Mouse (Mus musculus): ENCODE data around the gene Rit1. TPM values are rescaled to one million over a fixed set of nuclear protein-coding genes. Genes with fewer than 3 reads are reported as not detected.
"Not testable (repeated sequence)": the region's sequence is repeated elsewhere in the genome, so short reads cannot be mapped to it uniquely, and the experiment has no call there.

Gene Rit1
- total RNA-seq, 1 experiment from 2014 or later = 37.7 TPM

DNA sequence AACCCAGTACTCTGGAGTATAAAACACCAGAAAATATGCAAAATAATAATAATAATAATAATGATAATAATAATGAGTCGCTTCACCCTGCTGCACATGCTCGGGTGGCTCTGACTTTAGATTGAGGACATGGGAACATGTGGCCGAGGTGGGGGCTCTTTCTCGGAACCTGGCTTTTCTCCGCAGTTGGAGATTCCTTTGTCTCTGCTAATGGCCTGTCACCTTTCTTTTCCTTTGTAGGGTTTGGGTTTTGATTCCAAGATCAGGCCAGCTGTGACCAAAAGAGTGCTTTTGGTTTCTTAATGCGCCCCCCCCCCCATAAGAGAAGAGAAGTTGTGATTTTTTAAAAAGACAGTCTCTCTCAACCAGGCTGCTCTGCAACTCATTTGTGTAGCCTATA is 56.5 kb downstream of the Rit1 start:
- not testable (repeated sequence) for ATAC-seq (replicated peaks in 1 of 2; ENCODE audit: insufficient read depth in 1 of 2, low FRiP score in 2 of 2, low TSS enrichment in 1 of 2, low read depth in 1 of 2, poor library complexity in 2 of 2, severe bottlenecking in 2 of 2)

DNA sequence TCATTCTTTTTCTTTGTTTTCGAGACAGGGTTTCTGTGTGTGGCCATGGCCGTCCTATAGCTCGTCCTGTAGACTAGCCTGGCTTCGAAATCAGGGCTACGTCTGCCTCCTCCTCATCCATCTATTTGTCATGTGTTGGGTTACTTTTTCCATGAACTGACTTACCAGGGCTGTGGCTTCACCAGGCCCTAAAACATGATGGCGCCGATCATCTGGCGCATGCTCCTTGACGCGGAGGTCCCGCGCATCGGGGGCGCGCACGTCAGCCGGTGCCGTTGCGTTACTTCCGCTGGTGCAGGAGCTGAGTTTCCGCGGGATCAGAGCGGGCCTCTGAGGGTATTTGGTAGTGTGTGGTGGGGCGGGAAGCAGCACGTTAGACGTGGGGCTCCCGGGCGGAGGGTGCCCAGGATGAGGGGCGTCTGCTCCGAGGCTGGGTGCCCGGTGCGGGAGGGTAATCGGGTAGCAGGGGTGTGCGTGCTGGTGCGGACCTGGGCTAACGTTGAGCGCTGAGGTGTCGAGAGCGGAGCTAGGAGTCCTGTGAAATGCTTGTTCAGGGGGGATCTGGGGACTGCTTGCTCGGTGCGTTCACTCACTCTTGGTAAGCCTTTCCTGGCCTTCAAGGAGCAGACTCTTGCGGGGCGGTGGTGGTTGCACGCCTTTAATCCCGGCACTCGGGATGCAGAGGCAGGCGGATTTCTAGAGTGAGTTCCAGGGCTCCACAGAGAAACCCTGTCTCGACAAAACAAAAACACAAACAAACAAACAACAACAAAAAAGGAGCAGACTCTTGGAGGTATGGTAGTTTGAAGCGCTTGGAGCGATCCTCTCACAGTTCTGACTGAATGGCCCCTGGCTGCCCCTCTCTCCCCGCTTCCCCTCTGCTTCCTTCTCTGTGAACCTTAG is 58.6 kb downstream of the Rit1 start, which contains the start of gene Syt11:
Gene Syt11 (minus strand): TSS at position 226 of the 903 bp plus-strand sequence.
- ATAC-seq (replicated peaks in 1 of 2; ENCODE audit: insufficient read depth in 1 of 2, low FRiP score in 2 of 2, low TSS enrichment in 1 of 2, low read depth in 1 of 2, poor library complexity in 2 of 2, severe bottlenecking in 2 of 2) = peak; percentile 75 to 78

Other genes with a start within 250 kb of the Rit1 start
- 7.1 and 21.5 TPM in 2 replicates for gene Lmna, start 206.9 kb upstream of the Rit1 start, total RNA-seq (2017)
- gene Mex3a, start 184.4 kb upstream of the Rit1 start, total RNA-seq (2017) = 17.8 and 18.9 TPM in 2 replicates
- not detected in 2 replicates for gene Rab25, start 168.5 kb upstream of the Rit1 start, total RNA-seq (2017)
- gene Lamtor2, start 163.8 kb upstream of the Rit1 start, total RNA-seq (2017) = 51.2 and 54.4 TPM in 2 replicates
- gene Ubqln4, start 163.1 kb upstream of the Rit1 start, total RNA-seq (2017) = 30.4 and 49.8 TPM in 2 replicates
- gene Ssr2, start 141.0 kb upstream of the Rit1 start, total RNA-seq (2017) = 106 and 110 TPM in 2 replicates
- 118 and 149 TPM in 2 replicates for gene Arhgef2, start 110.9 kb upstream of the Rit1 start, total RNA-seq (2017)
- gene Rxfp4, start 63.7 kb upstream of the Rit1 start, total RNA-seq (2017) = not detected in 2 replicates
- gene Khdc4, start 31.0 kb upstream of the Rit1 start, total RNA-seq (2017) = 60.0 and 90.2 TPM in 2 replicates
- 4.0 and 4.1 TPM in 2 replicates for gene Syt11, start 58.3 kb downstream of the Rit1 start, total RNA-seq (2017)
- 28.5 and 44.9 TPM in 2 replicates for gene Gon4l, start 118.4 kb downstream of the Rit1 start, total RNA-seq (2017)
- gene Msto1, start 197.2 kb downstream of the Rit1 start, total RNA-seq (2017) = 26.1 and 30.5 TPM in 2 replicates
- 45.2 and 49.2 TPM in 2 replicates for gene Ash1l, start 233.8 kb downstream of the Rit1 start, total RNA-seq (2017)
- gene Dap3, start 234.3 kb downstream of the Rit1 start, total RNA-seq (2017) = 67.4 and 78.0 TPM in 2 replicates